Mouse (Mus musculus): ENCODE results near the gene Diaph2. TPM values are rescaled to one million over a fixed set of nuclear protein-coding genes. Genes with fewer than 3 reads are reported as not detected.
"Not testable (repeated sequence)": the region's sequence is repeated elsewhere in the genome, so short reads cannot be mapped to it uniquely, and the experiment has no call there.

Gene Diaph2
- total RNA-seq, 4 experiments from 2014 or later = 23.1 to 28.6 (median 26.1) TPM

DNA sequence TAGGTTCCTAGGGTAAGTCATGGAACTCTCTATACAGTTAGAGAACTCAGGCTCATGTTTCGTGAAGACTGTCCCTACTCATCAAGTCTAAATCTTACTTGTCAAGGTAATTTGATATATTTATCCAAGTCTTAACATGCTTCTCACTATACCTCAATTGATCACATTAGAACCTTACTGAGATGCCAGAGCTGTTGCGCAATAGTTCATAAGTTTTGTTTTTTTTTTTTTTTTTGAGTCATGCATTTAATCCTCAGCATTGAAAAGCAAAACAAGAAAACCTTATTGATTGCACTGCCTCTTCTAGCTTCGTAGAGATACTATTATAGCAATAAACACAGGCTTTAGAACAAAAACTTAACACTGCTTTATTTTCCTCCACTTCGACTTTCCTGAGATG lies 529.6 kb downstream of the Diaph2 start:
- DNase-seq (ENCODE audit: low spot score in 2 of 2) = no peak

DNA sequence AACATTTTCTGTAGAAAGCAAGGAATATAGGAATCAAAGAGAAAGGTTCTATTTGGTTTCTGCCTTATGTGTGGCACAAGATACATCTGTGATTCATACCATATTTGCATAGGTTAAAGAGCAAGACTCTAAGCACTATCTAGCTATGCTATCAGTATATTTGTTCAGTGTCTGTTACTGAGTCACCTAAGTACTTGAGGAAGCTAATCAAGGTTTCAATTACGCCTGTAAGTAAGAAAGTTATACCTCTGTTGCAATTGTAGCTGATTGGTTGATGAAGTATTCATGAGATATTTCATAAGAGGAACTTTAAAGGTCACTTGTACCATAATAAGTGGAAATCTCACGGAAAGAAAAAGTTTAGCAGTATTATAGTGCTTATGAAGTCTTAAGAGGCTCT lies 531.9 kb downstream of the Diaph2 start:
- DNase-seq (ENCODE audit: low spot score in 2 of 2) = no peak

DNA sequence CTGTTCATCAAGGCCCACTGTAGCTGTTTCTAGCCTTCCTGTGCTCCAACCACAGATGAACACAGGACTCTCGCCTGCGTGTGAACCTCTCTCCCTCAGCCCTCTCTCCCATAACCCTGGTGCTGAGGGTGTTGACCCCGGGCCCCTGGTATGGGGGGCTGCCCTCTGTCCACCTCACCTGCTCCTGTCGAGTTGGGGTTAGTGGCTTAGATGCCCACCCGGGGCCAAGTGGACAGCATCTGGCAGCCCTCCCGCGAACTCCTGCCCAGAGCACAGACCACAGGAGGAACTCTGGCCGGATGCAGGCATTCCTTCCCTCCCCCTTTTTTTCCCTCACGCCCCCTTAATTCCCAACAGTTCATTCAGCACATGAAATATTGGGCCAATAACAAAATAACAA lies 537.5 kb downstream of the Diaph2 start:
- no peak for DNase-seq (ENCODE audit: low spot score in 2 of 2)

DNA sequence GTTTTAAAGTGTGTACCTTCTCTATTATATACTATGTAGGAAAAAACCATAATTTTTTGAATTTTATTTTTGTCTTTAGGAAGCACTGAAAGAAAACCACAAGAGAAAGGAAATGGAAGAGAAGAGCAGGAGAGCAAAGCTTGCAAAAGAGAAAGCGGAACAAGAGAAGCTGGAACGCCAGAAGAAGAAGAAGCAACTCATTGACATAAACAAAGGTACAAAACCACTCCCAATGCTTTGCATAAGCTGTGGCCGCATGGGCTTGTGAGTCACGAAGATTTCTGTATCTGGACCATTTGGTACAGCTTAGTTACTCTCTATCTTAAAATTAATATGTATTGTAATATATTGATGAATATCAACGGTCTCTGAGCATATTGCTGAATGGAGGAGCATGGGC lies 540.2 kb downstream of the Diaph2 start:
- no peak for DNase-seq (ENCODE audit: low spot score in 2 of 2)

DNA sequence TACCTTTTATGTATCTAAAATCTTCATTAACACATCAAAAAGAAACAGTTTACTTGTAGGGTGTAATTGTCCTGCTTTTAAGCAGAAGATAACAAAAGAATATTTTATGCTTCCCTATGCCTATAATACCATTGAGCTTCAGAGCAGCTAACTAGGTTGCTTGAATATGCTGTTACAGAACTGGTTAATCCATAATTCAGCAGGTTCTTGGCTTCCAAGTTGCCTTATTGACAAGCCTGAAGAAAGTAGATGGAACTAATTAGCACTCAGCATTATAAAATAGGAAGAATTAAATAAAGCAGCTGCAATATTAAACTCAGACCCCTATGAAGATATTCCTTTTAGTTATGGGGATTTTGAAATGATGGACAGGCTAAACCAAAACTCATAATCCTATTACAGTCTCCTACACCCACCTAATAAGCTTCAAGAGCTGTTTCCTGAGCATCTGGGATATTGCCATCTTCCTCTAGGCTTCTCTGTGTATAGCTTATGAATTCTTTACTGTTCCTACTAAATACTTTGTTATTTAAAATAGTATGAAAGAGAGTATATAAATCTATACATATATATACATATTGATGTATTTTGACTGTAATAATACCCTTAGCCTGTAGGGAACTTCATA lies 601.4 kb downstream of the Diaph2 start:
- DNase-seq (ENCODE audit: low spot score in 2 of 2) = no peak

DNA sequence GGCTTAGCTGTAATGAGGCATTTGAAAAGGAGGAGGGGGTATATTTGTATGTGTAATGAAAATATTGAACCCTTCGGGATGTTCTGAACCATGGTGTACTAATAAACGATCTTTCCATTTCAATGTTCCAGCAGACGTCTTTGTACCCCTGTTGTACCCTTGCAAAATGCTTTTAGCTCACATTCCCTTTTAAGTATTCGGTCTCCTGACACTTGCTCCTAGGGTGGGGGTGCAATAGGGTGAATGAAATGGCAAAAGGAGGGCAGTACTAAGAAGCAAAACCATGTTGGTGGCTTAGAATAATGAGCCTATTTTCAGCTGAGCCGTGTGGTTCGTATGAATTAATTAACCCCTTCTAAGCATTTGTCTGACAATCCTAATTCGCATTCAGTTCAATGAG lies 601.9 kb downstream of the Diaph2 start:
- no peak for DNase-seq (ENCODE audit: low spot score in 2 of 2)

DNA sequence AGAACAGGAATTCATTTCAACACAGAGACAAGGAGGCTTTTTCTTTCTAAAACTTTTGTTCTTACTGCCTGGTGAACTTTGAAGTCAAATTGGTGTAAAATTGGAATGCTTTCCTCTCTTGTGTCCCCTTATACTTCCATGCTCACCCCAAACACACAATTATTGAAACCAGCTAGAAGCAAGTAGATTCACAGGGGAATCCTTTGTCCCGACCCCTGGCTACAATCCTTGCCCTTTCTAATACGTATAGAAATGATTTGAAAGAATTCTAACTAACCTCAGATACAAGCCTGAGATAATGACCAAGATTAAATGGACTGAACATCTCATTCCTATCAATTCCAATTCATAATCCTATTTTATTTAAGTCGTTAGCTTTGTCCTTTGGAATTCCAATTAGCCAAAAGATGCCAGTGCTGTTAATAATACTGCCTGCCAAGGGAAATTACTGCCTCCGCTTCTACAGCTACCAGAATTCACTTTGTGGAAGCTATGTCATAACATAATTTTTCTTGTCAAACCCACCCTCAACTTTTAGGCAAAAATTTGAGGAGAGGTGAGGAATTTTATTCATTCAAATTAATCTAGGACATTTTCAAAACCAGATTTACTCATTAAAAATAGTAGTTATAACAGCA lies 644.1 kb downstream of the Diaph2 start:
- DNase-seq (ENCODE audit: low spot score in 2 of 2) = no peak

DNA sequence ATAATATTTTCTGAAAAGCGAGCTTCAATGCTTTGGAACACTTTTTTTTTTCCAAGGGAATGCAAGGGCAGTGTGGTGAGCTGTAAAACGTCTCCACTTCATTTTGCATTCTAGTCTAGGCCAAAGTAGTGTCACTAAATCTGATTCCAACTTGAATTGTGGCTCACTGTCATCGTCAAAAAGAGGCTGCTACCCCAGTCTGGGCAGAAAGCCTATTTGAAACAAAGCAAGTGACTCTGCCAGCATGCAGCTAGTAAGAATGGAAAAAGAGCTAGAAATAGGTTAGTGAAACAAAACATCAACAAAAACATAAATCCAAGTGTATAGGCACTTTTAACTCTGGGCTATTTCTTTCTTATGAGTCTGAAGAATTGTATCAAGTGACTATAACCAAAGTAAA lies 653.7 kb downstream of the Diaph2 start:
- peak in 1 of 2 experiments; percentile 3 for DNase-seq (ENCODE audit: low spot score in 2 of 2)

DNA sequence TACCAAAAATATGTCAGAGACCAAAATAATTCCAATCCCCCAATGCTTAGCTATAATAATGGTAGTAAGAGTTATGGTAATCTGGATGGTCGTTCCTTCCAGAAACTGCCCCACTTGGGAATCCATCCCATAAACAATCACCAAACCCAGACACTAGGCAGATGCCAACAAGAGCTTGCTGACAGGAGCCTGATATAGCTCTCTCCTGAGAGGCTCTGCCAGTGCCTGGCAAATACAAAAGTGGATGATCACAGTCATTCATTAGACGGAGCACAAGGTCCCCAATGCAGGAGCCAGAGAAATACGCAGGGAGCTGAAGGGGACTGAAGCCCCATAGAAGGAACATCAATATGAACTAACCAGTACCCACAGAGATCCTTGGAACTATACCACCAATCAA lies 657.9 kb downstream of the Diaph2 start:
- DNase-seq (ENCODE audit: low spot score in 2 of 2) = not testable (repeated sequence)

DNA sequence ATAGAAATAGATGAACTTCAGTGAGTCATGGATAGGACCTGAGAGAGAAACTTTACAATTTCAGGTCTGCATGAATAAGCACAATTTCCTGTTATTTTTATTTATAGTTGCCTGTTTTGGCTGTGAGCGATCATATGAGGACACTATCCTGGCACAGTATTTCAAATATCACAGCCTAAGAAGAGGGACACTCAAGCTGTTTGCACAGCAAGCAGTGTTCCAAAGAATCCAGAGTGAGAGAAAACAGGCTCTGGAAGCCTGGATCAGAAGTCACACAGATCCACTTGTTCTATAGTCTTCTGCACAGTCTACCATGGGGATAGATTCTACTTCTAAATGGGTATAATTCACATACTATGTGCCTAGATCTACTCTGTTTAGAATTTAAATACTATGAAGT lies 659.4 kb downstream of the Diaph2 start:
- DNase-seq (ENCODE audit: low spot score in 2 of 2) = no peak

DNA sequence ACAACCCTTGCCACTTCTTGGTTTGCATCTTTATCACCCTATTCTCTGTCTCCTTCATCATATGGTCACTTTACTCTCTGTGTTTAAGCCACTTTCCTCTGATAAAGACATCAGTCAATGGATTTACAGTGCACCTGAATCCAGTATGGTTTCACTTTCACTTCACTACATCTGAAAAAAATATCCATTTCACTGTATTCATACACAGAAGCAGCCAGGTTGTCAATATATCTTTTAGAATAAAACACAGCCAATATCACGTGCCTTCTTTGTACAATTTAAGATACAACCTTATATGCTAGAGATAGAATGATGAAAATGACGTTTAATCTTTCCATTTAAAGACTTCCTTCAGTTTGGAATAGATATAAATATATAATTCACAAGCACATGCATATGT lies 673.6 kb downstream of the Diaph2 start:
- DNase-seq (ENCODE audit: low spot score in 2 of 2) = no peak

DNA sequence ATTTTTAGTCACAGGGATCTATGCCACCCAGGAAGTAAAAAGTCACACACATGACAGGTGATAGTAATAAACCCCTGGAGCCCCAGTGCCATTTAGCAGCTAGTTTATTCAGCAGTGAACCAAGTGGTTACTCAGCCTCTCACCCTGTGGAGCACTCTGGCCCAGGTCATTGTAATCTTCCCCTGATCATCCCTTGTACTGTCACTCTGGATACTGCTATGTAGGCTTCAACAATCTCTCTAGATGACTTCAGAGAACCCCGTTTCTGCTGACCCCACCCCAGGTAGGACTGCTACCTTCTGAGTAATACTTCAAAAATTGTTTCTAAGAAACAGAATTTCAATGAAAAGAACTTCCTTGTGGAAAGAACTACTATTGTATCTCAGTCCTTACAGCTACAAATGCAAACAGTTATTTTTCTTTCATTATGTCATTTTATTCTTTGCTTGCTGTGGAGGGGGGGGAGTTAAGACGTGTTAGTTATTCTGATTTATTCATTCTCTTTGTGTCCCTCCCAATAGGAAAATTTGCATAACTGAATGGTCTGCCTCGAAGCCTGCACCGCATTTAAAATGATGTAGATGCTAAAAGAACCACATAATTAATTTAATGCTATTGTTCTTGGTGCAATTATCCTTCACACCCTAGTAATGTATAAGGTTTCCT lies 702.4 kb downstream of the Diaph2 start:
- DNase-seq (ENCODE audit: low spot score in 2 of 2) = no peak

DNA sequence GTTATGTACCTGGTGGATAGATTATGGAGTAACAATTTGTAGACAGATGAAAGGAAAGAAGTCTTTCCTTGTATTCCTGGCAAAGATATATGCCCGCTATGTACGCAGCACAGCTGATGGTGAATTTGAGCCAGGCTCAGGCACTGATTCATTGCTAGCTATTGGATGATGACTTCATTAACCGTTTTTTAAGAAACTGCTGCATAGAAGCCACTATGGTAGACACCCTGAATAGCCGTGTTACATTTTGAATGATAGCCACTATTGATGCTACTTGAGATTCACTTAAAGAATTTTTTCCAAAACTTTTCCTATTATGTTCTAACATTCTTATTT lies 702.9 kb downstream of the Diaph2 start:
- DNase-seq (ENCODE audit: low spot score in 2 of 2) = no peak

DNA sequence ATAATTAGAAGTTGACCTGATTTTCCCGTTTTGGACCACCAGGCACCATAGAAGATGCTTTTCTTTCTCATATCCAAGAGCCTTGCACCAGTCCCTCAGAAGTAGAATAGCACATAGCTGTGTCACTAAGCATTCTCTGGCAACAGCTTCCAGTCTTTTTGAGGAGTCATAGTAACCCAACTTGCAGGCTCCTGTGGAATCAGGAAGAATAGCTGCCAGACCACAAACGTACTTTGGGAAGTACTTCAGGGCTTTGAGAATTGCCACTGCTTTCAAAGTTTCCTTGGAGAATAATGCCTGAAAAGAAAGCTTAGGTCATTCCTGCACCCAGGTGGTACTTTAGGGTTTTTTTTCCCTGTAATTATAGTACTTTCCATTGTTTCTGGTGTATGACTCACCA lies 723.6 kb downstream of the Diaph2 start:
- DNase-seq (ENCODE audit: low spot score in 2 of 2) = no peak

DNA sequence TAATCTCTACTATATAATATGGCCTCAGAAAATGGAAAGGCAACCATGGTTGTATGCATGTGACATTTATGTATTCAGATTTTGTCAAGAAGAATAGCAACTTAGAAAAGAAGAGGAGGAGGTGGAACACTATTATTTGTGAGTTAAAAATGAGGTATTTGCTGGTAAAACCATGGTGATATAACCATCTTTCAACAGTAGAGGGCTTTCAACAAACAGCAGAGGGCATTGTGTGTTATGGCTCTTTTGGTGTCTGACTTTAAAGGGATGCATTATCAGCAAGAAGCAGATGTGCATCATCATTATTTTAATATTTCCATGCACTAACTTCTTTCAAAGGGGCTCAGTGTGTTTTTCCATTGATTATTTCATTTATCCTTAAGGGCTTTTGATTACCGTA lies 731.3 kb downstream of the Diaph2 start:
- no peak for DNase-seq (ENCODE audit: low spot score in 2 of 2)

DNA sequence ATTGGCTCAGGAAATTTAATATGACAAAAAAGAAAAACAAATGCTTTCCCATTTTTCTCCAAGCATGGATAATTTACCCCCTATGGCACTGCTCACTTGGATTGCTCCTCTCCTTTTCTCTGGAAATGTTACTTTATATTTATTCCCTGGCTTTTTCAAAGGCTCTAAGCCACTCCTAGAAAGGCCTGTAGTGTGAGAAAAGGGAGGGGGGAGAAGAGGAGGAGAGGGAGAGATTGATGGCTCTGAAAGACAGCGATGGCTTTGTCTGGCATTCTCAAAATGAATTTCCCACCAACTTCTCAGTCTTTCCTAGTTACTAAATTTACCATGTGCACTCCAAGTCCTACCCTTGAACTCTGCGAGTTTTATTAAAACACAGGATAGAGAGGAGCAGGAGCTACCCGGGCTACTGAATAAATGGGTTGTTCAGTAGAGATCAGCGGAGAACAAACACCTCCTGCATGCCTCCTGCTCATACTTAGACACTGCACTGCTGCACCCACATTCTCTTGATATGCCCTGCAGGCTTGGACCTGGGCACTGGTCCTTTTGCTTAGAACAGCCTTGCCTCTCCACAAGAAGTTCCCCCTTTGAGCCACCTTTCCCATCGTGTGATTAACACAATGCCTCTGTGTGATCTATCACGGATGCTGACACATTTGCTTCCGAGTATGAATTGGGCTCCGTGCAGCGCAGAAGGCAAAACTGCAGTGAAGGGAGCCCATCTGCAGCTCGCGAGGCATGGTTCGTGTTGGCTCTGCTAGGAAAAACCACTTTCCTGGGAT lies 753.3 kb downstream of the Diaph2 start:
- DNase-seq (ENCODE audit: low spot score in 2 of 2) = peak; percentile 16 to 21

DNA sequence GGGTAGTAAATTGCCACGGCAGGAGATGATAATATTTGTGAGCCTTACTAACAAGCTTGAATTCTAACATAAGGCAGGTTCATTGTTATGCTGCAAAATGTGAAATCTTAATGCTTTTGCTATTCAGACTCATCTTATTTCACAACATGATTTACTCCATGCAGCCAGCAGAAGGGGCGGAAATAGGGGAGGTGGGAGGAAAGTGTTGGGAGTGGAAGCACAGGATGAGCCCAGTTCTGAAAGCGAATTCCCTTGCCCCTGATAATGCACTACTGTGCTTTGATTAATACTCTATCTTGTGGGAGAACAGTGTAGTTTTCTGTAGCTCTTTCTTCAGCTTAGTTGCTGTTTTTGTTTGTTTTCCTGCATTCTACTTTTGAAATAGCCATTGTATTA lies 753.9 kb downstream of the Diaph2 start:
- DNase-seq (ENCODE audit: low spot score in 2 of 2) = peak in 1 of 2 experiments; percentile 3

DNA sequence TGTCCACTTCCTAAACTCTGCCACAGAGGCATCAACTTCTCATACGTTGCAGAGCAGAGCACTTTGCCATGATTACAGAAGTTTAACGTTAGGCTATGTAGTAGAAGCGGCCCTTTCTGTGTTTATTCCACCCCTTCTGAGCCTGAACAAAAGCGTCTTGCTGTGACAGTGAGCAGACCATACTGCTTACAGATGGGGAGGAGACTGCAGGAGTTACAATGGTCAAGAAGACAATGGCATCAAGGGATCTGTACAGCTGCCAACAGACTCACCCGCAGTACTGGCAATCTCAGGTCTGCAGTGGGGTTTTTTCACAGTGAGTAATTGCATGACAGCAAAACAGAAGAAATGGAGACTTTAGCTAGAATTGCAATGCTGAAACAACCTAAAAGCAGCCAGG lies 756.1 kb downstream of the Diaph2 start:
- DNase-seq (ENCODE audit: low spot score in 2 of 2) = no peak

Measured in layer of hippocampus, adult 8-10 months (tissue).